Mouse (Mus musculus) heart, postnatal 0 days (tissue): Measurements from ENCODE around the gene Foxp1.

Experiments used
- CTCF ChIP-seq: IDR thresholded peaks from 2 replicates; pipeline ENCODE4 v1.5.1; 2016; ENCODE audit warnings: antibody characterized with exemption, control low read depth, low read depth
- EP300 ChIP-seq: IDR thresholded peaks from 2 replicates; pipeline ENCODE4 v1.6.1; 2016; ENCODE audit warnings: antibody characterized with exemption, low read depth

DNA sequence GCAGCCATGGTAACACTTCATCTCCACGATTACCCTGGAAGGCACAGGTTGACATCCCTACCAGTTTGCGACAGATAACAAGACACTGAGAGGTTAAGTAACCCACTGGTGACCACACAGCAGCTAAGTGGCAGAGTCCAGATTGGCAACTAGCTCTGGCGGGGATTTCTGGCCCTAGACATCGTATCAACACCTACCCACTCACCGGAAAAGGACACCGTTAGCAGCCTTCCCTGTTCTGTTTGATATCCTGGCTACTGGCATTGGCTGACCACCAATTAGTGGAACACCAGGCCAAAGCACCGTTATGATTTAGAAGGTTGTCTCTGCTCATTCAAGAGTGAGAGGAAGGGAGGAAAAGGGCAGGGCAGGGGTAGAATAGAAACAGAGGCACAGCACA is 312.4 kb downstream of the Foxp1 start:
- TF ChIP-seq CTCF (no peak), EP300 (no peak)
